Mouse (Mus musculus): Measurements from ENCODE around the gene Chst1.

The Chst1 gene

GRCm38 (mm10) chr2:92609704-92610379 lies 10.3 kb downstream of the Chst1 start:
- no peak for DNase-seq (ENCODE audit: low spot score)

DNA sequence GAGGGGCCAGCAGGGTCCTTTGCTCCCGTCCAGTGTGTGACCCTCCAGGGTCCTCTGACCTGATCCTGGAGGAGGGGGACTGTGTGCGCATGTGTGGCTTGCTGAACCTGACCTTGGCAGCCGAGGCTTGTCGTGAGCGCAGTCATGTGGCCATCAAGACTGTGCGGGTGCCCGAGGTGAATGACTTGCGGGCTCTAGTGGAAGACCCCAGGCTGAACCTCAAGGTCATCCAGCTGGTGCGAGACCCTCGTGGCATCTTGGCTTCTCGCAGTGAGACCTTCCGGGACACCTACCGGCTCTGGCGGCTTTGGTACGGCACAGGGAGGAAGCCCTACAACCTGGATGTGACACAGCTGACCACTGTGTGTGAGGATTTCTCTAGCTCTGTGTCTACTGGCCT lies 14.1 kb downstream of the Chst1 start:
- no peak for DNase-seq (ENCODE audit: low spot score)

- no peak for DNase-seq (ENCODE audit: low spot score)
These were observed 14.6 kb downstream of the Chst1 start for GRCm38 (mm10) chr2:92614106-92614505.

- no peak for DNase-seq (ENCODE audit: low spot score)
These were observed 17.7 kb downstream of the Chst1 start for GRCm38 (mm10) chr2:92617077-92617756.

- no peak for DNase-seq (ENCODE audit: low spot score)
These were observed 18.5 kb downstream of the Chst1 start for GRCm38 (mm10) chr2:92618016-92618415.

DNA sequence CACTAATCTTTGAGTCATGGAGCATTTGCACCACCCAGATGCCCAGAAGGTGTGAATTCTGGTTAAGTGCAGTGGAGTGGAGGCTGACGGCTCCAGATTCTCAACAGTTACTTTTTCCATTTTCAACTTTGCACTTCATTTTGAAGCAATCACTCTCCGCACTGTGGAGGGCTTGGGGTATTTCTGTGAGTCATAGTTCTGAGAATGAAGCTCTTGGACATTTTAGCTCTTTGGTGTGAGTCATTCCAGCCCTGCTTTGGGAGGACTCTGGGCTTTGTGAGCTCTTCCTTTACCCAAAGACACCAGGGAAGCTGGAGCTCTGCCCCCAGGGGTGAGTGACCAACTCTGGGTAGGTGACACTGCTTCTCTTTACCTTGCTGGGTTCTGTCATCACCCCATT lies 28.1 kb downstream of the Chst1 start:
- DNase-seq (ENCODE audit: low spot score), result no peak

DNA sequence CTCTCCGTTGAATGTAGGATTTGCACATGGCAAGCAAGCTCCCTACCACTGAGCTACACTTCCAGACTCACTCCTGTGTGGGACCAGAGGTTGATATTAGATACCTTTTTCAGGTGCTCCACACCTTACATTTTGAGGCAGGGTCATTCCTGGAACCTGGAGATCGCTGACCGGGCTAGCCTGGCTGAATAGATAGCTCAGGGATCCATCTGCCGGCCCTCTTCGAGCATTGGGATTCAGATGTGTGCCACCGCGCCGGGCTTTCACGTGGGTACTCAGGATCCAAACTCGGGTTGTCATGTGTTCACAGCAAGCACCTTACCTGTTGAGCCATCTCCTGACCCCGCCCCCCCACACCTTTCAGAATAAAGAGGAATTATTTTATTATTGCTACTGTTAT lies 31.3 kb downstream of the Chst1 start:
- no peak for DNase-seq (ENCODE audit: low spot score)

GRCm38 (mm10) chr2:92632027-92632426 lies 32.5 kb downstream of the Chst1 start:
- no peak for DNase-seq (ENCODE audit: low spot score)

GRCm38 (mm10) chr2:92640555-92640954 lies 41.0 kb downstream of the Chst1 start:
- DNase-seq (ENCODE audit: low spot score), result no peak

GRCm38 (mm10) chr2:92645282-92646037 lies 46.0 kb downstream of the Chst1 start:
- peak; percentile 11 for DNase-seq (ENCODE audit: low spot score)

- no peak for DNase-seq (ENCODE audit: low spot score)
These were observed 49.8 kb downstream of the Chst1 start for GRCm38 (mm10) chr2:92649154-92649801.

- DNase-seq (ENCODE audit: low spot score), result no peak
These were observed 50.9 kb downstream of the Chst1 start for GRCm38 (mm10) chr2:92650428-92650827.

DNA sequence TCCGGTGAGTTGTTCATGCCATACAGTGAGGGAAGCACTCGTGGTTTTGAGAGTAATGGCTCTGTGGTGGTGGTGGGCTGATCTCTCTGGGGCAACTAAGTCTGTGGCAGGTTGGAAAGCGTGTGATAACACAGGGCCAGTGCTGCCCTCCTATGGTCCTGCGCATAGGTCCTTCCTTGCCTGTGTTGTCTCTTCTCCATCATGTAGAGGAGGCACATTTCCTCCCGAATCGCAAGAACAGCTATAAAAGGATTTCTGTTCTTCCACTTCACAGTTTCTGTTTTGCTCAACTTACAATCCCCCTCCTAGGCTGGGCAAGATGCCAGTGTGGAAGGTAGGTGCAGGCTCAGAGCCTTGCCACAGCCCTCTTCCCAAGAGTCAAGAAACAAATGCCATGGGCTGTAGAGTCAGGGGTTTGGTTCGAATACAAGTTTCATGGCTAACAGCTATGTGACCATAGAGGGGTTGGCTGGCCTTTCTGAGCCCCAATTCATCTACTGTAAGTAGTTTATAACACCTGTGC lies 51.8 kb downstream of the Chst1 start:
- no peak for DNase-seq (ENCODE audit: low spot score)

DNA sequence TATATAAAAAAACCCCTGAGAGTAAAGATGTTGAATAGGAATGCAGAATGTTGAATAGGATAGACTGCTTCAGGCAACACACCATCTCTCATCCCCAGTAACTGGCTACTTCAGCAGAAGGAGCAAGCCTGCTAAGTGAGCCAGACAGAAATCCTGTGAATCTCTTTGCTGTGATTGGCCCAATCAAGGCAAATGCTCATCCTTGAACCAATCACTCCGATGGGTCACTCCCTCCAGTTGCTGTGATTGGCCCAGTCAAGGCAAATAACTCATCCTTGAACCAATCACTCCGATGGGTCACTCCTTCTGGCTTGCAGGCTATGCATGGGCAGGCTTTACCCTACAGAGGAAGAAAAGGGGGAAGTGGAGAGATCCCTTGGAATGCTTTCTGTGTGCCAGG lies 57.7 kb downstream of the Chst1 start:
- no peak for DNase-seq (ENCODE audit: low spot score)

GRCm38 (mm10) chr2:92658293-92659150 lies 59.0 kb downstream of the Chst1 start:
- DNase-seq (ENCODE audit: low spot score), result no peak

DNA sequence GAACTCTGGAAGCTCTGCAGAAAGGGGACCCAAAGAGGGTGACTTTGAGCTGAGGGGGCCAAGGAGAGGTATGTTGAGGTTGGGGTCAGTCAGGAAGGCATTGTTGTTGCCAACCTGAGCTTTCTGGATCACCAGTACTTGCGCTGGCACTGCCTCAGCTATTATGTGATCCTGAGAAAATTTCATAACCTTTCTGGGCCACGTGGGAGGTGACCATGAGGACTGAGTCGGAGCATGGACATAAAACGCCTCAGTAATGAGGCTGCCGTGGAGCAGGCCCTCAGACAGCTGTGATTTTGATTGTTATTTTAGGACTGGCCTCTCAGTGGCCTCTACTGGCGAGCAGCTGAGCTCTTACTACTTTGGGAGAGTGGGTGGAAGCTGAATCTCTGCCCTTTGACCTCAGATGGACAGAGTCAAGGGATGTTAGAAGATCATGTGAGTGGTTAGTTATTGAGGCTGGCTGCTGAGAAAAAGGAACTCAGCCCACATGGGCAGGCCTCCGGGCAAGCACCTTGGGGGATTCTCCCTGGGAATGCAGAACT lies 60.1 kb downstream of the Chst1 start:
- DNase-seq (ENCODE audit: low spot score), result no peak

DNA sequence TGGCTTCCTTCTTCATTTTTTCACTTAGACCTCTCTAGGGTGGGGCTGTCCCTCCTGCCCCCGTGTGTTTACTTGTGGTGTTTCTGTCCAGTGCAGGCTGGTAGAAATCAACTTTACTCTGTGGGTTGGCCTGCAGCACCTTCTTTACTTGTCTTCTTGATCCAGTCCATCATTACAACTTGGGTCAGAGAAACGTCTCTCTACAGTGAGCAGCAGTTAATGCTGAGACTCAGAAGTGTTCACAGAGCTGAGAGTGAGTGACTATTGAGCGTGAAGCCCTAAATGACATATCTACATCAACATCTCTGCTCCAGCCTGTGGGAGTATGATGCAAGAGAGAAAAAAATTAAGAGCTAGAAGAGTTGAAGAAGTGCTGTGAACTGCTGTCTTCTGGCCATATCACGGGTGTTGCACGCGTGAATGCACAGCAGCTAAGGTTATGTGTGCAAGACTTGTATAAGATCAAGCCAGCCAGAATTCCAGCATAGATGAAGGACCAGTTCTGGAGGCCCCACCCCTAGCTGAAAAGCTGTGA lies 63.1 kb downstream of the Chst1 start:
- DNase-seq (ENCODE audit: low spot score), result no peak
